Mouse (Mus musculus) kidney, postnatal 0 days (tissue): ENCODE results near the gene Itpr2. TPM values are rescaled to one million over a fixed set of nuclear protein-coding genes. Genes with fewer than 3 reads are reported as not detected.

Experiments
- ATAC-seq: fragments of 200-750 bp; cut with Nextera tagmentation; replicated peaks from 2 replicates; pipeline ENCODE4 v1.8.0; 2017; ENCODE audit warnings: low read depth, moderate number of reproducible peaks, moderate TSS enrichment, moderate library complexity; ENCODE audit not compliant: low FRiP score
- DNase-seq: peaks from one replicate; pipeline ENCODE4 v3.0.0-alpha.2; 2016; ENCODE audit warnings: low spot score
- H3K27ac ChIP-seq: fragments of 300-500 bp; sonication (generic); 2 replicates; pipeline ENCODE4 v1.5.1; 2014; ENCODE audit warnings: mild to moderate bottlenecking
- H3K27me3 ChIP-seq: fragments of 300-500 bp; sonication (generic); 2 replicates; pipeline ENCODE4 v1.6.1; 2014; ENCODE audit warnings: low read length, mixed read lengths; ENCODE audit not compliant: insufficient read depth
- H3K36me3 ChIP-seq: fragments of 300-500 bp; sonication (generic); 2 replicates; pipeline ENCODE4 v1.6.1; 2014; ENCODE audit warnings: low read length, mixed read lengths; ENCODE audit not compliant: insufficient read depth
- H3K4me1 ChIP-seq: fragments of 300-500 bp; sonication (generic); replicated peaks from 2 replicates; pipeline ENCODE4 v1.6.1; 2014; ENCODE audit warnings: antibody characterized with exemption, low read length, mixed read lengths; ENCODE audit not compliant: insufficient read depth
- H3K4me2 ChIP-seq: fragments of 300-500 bp; sonication (generic); 2 replicates; pipeline ENCODE4 v1.6.1; 2014; ENCODE audit warnings: mild to moderate bottlenecking, low read length, moderate library complexity, mixed read lengths
- H3K4me3 ChIP-seq: fragments of 300-500 bp; sonication (generic); replicated peaks from 2 replicates; pipeline ENCODE4 v1.5.1; 2014; ENCODE audit warnings: low read depth, low read length
- H3K9ac ChIP-seq: fragments of 300-500 bp; sonication (generic); 2 replicates; pipeline ENCODE4 v1.6.1; 2014; ENCODE audit warnings: low read depth, low read length
- H3K9me3 ChIP-seq: fragments of 300-500 bp; sonication (generic); replicated peaks from 2 replicates; pipeline ENCODE4 v1.6.1; 2016; ENCODE audit warnings: low read length, inconsistent platforms, mixed read lengths
- CTCF ChIP-seq: IDR thresholded peaks from 2 replicates; pipeline ENCODE4 v1.5.1; 2016; ENCODE audit warnings: antibody characterized with exemption, low read depth, mild to moderate bottlenecking, moderate library complexity
- WGBS: fragments of 180-500 bp; shearing (Covaris S2); extraction: QIAGEN DNeasy Blood & Tissue Kit; methylation state at CpG from one replicate; pipeline ENCODE4 v1.1.7; 2014; 5-methylcytosine and 5-hydroxymethylcytosine counted together
- polyA plus RNA-seq: library from polyadenylated mRNA; unstranded; fragments of >200 nt; fragmentation: Nextera tagmentation; extraction: Ambion mirVana; gene quantifications from 2 replicates; pipeline ENCODE4 v1.2.1, GENCODE M21; 2015

Itpr2 gene
- polyA plus RNA-seq, 1 experiment from 2014 or later = 17.4 TPM

- Histone ChIP-seq H3K9me3 (no peaks in the 10 kb centered on the region), H3K36me3 (0 out of 2 replicates have a peak, but pooled peaks cover 2% of the 10 kb centered on the region), H3K4me3 (no peak overlapping the region), H3K27ac (no peak overlapping the region), H3K27me3 (no peaks in the 10 kb centered on the region), H3K4me2 (no peak overlapping the region), H3K9ac (no peak overlapping the region), H3K4me1 (0 out of 2 replicates have a peak, but pooled peaks cover 3% of the 10 kb centered on the region)
- ATAC-seq (no peak), DNase-seq (no peak)
- TF ChIP-seq CTCF = no peak
- WGBS = 85% methylated on average over 8 of the region's 8 CpGs
These were observed 155.4 kb downstream of the Itpr2 start for GRCm38 (mm10) chr6:146346545-146347195.

DNA sequence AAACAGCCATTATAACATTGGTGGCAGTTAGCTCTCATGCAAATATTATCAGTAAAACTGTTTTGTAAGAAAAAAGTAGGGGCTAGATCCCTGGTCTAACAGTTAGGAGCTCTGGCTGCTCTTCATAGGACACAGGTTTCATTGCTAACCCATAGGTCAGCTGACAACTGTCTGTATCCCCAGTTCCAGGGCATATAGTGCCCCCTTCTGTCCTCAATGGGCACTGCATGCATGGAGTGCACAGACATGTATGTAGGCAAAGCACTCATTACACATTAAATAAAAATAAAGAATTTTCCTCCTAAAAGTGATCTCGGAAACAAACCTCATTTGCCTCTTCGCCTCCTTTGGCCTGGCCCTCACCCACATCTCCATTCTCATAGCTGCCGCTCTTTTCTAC is 157.3 kb downstream of the Itpr2 start:
- H3K9me3 ChIP-seq = no peaks in the 10 kb centered on the region
- H3K27me3 ChIP-seq = no peaks in the 10 kb centered on the region
- no peak overlapping the region for H3K4me2 ChIP-seq
- DNase-seq (peak; percentile 15), ATAC-seq (no peak)
- TF ChIP-seq CTCF = peak; percentile 62
- no peak overlapping the region for H3K9ac ChIP-seq
- WGBS = 94% methylated on average over 3 of the region's 3 CpGs
- no peak overlapping the region for H3K4me3 ChIP-seq
- H3K4me1 ChIP-seq = 0 out of 2 replicates have a peak, but pooled peaks cover 3% of the 10 kb centered on the region
- no peaks in the 10 kb centered on the region for H3K36me3 ChIP-seq
- no peak overlapping the region for H3K27ac ChIP-seq

- 0 out of 2 replicates have a peak, but pooled peaks cover 3% of the 10 kb centered on the region for H3K4me1 ChIP-seq
- no peak overlapping the region for H3K4me3 ChIP-seq
- 63% methylated on average over 10 of the region's 10 CpGs for WGBS
- no peaks in the 10 kb centered on the region for H3K36me3 ChIP-seq
- H3K9ac ChIP-seq = no peak overlapping the region
- H3K27me3 ChIP-seq = no peaks in the 10 kb centered on the region
- no peak for DNase-seq
- H3K9me3 ChIP-seq = no peaks in the 10 kb centered on the region
- H3K4me2 ChIP-seq = no peak overlapping the region
- no peak for TF ChIP-seq CTCF
- no peak for ATAC-seq
- H3K27ac ChIP-seq = no peak overlapping the region
These were observed 158.2 kb downstream of the Itpr2 start for GRCm38 (mm10) chr6:146343671-146344384.

GRCm38 (mm10) chr6:146342995-146343394 is 159.0 kb downstream of the Itpr2 start:
- no peak overlapping the region for H3K27ac ChIP-seq
- ATAC-seq = no peak
- TF ChIP-seq CTCF = no peak

DNA sequence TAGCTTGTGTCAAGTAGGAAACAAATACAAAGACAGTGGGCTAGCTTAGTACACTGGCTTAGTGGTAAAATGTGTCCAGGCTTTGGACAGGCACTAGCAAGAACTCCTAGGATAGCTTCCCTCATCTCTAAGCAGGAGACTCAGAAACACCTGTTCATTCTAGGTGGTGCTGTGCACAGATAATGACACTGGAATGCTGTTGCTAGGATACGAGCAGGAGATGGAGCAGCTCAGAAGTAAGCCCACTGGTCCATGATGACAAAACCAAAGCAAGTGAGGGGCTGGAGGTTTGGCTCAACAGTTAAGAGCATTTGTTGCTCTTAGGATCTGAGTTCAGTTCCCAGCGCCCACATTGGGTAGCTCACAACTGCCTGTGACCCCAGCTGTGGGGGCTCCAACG is 160.1 kb downstream of the Itpr2 start:
- ATAC-seq (no peak), DNase-seq (no peak)
- no peak for TF ChIP-seq CTCF
- H3K9ac ChIP-seq = no peak overlapping the region
- 84% methylated on average over 3 of the region's 3 CpGs for WGBS
- H3K4me2 ChIP-seq = no peak overlapping the region
- no peak overlapping the region for H3K27ac ChIP-seq
- H3K27me3 ChIP-seq = no peaks in the 10 kb centered on the region
- no peak overlapping the region for H3K4me3 ChIP-seq
- no peaks in the 10 kb centered on the region for H3K36me3 ChIP-seq
- no peaks in the 10 kb centered on the region for H3K9me3 ChIP-seq
- 0 out of 2 replicates have a peak, but pooled peaks cover 3% of the 10 kb centered on the region for H3K4me1 ChIP-seq

More at GRCm38 (mm10) chr6:146342995-146343394, 159.0 kb downstream of the Itpr2 start:
- peak; percentile 10 for DNase-seq
- whole genome bisulfite sequencing = 37% methylated on average over 6 of the region's 6 CpGs
- no peak overlapping the region for H3K4me3 ChIP-seq
- H3K27me3 ChIP-seq = no peaks in the 10 kb centered on the region
- no peak overlapping the region for H3K9ac ChIP-seq
- 0 out of 2 replicates have a peak, but pooled peaks cover 3% of the 10 kb centered on the region for H3K4me1 ChIP-seq
- no peak overlapping the region for H3K4me2 ChIP-seq
- H3K36me3 ChIP-seq = no peaks in the 10 kb centered on the region
- H3K9me3 ChIP-seq = no peaks in the 10 kb centered on the region

DNA sequence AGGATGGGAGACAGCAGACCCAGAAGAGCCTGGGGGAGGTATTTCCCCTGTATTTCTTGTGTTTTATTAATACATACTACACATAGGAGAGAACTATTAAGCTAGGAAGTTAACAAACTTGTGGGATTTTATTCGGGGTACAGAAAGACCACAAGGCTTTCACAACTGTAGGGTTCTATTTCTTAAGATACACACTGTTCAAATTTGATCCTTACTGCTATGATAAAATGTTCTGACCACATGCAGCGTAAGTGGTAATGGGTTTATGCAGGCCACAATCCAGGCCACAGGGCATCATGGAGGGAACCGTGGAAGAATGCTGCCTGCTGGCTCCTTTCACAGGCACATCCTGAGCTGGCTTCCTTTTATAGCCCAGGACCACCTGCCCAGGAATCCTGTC is 160.6 kb downstream of the Itpr2 start:
- no peak for TF ChIP-seq CTCF
- WGBS = 94% methylated on average over 3 of the region's 3 CpGs

More for the DNA sequence above, 160.6 kb downstream of the Itpr2 start:
- Histone ChIP-seq H3K4me1 (0 out of 2 replicates have a peak, but pooled peaks cover 3% of the 10 kb centered on the region), H3K36me3 (no peaks in the 10 kb centered on the region), H3K9ac (no peak overlapping the region), H3K4me3 (no peak overlapping the region), H3K27me3 (no peaks in the 10 kb centered on the region), H3K4me2 (no peak overlapping the region), H3K9me3 (no peaks in the 10 kb centered on the region), H3K27ac (no peak overlapping the region)
- DNase-seq (no peak), ATAC-seq (no peak)
